Mouse (Mus musculus): ENCODE results near the gene Pltp. TPM values are rescaled to one million over a fixed set of nuclear protein-coding genes. Genes with fewer than 3 reads are reported as not detected.
"Not testable (repeated sequence)": the region's sequence is repeated elsewhere in the genome, so short reads cannot be mapped to it uniquely, and the experiment has no call there.

The Pltp gene
- polyA plus RNA-seq, 1 experiment from 2014 or later: 40.0 TPM

DNA sequence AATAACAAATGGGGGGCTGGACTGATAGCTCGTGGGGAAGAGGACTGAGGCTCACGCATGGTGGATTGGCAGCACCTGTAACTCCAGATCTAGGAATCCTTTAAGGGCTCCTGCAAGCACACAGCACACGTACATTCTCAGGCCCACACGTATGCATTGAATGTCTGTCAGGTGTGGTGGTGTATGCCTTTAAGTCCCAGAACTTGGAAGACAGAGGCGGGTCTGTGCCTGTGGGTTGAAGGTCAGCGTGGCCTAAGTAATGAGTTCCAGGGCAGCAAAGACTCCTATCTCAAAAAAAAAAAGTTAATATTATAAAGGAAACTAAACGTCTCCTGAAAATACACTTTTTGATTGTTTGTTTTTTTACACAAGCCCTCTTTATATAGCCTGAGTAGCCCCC, 50.9 kb downstream of the Pltp start:
- Histone ChIP-seq H3K36me3 (replicated peaks) (peaks cover 25% of the 10 kb centered on the region), H3K9me3 (no peaks in the 10 kb centered on the region), H3K4me3 (peak overlapping the region; percentile 90; the same call in 1 of the 2 replicates), H3K27me3 (ENCODE audit: poor library complexity, severe bottlenecking) (no peaks in the 10 kb centered on the region), H3K4me1 (peaks cover 26% of the 10 kb centered on the region), H3K27ac (no peak overlapping the region)
- WGBS: 86% methylated on average over 7 of the region's 7 CpGs
- DNase-seq (ENCODE audit: extremely low spot score, low spot score): no peak

DNA sequence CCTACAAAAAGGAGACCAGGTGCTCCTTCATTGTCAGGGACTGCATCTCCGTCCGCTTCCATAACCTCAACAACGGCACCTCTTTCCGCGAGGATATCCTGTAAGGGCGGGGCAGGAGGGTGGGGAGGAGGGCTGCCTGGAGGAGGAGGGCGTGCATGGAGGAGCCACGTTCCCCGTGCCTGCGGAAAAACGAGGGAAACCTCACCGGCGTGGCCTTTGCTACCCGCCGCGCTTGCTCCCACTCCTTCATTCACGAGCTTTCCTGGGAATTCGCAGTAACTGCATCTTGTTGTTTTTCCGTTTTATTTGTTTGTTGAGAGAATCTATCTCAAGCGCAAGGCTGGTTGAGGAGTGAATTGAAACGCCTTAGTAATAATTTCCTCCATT, 52.2 kb downstream of the Pltp start:
- H3K27ac ChIP-seq: peak overlapping the region; percentile 91
- H3K4me3 ChIP-seq: peak overlapping the region; percentile 90
- H3K4me1 ChIP-seq: peaks cover 26% of the 10 kb centered on the region
- peaks cover 38% of the 10 kb centered on the region for H3K36me3 ChIP-seq (replicated peaks)
- 2% methylated on average over 21 of the region's 21 CpGs for WGBS
- H3K27me3 ChIP-seq (ENCODE audit: poor library complexity, severe bottlenecking): no peaks in the 10 kb centered on the region
- no peaks in the 10 kb centered on the region for H3K9me3 ChIP-seq
- DNase-seq (ENCODE audit: extremely low spot score, low spot score): no peak

DNA sequence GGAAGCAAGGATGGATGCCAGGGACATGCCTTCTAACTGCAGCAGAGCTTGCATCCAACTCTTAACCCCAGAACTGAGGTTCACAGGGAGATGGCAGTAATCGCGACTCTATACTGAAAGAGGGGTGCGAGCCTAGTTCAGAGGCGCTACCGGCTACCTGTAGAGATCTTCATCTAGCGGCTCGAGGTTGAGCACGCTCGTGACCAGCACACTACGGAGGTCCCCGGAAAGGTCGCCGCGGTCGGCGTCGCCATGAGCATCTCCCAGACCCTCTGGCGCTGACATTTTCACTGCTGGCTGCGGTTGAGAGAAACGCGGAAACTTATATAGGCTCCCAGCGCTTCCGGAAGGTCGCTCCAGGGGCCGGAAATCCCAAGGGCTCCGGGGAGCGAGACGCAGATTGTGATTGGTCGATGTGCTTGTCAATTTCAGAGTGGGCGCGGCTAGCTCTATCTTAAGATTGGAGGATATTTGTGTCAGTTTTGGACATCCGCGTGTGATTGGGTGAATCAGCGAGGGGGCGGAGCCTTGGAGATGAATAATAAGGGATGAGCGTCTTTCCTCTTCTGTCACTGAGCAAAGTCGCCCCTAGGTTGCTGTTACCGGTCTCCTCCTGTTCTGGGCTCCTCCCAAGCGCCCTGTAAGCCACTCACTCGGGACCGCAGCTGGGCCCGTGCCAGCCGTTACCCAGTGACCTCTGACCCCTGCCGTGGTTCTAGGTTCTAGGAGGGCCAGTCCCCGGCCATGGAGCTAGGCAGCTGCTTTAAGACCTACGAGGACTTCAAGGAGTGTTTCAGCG, 52.8 kb downstream of the Pltp start, which contains the start of the genes Acot8 and Zswim3:
Acot8 (minus strand) TSS at position 350 of the 799 bp plus-strand sequence.
Zswim3 (plus strand) TSS at position 566 of the 799 bp plus-strand sequence.
- Histone ChIP-seq H3K4me1 (peaks cover 26% of the 10 kb centered on the region), H3K27me3 (ENCODE audit: poor library complexity, severe bottlenecking) (no peaks in the 10 kb centered on the region), H3K4me3 (peak within 1 kb of the TSS; percentile 90), H3K36me3 (replicated peaks) (peaks cover 44% of the 10 kb centered on the region), H3K9me3 (no peaks in the 10 kb centered on the region), H3K27ac (peak within 1 kb of the TSS; percentile 91)
- peak; percentile 95 for DNase-seq (ENCODE audit: extremely low spot score, low spot score)
- WGBS: under 1% methylated on average over 47 of the region's 47 CpGs

DNA sequence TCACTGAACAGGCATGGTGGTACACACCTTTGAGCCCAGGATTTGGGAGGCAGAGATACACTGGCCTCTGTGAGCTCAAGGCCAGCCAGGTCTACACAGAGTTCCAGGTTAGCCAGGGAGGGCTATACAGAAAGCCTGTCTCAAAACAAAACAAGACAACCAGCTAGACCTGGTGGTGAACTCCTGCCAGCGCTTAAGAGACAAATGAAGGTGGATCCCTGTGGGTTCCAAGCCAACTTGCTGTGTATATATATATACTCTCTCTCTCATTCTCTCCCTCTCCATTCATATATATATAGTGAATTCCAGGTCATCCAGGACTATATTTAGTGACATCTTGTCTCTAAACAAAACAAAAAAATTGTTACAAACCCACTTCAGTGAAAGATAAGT, 53.6 kb downstream of the Pltp start:
- Histone ChIP-seq H3K4me3 (peak overlapping the region; percentile 90), H3K4me1 (peaks cover 26% of the 10 kb centered on the region), H3K27ac (peak overlapping the region; percentile 91), H3K27me3 (ENCODE audit: poor library complexity, severe bottlenecking) (no peaks in the 10 kb centered on the region), H3K36me3 (replicated peaks) (peaks cover 46% of the 10 kb centered on the region), H3K9me3 (no peaks in the 10 kb centered on the region)
- 60% methylated on average over 1 of the region's 1 CpGs for WGBS
- no peak for DNase-seq (ENCODE audit: extremely low spot score, low spot score)

DNA sequence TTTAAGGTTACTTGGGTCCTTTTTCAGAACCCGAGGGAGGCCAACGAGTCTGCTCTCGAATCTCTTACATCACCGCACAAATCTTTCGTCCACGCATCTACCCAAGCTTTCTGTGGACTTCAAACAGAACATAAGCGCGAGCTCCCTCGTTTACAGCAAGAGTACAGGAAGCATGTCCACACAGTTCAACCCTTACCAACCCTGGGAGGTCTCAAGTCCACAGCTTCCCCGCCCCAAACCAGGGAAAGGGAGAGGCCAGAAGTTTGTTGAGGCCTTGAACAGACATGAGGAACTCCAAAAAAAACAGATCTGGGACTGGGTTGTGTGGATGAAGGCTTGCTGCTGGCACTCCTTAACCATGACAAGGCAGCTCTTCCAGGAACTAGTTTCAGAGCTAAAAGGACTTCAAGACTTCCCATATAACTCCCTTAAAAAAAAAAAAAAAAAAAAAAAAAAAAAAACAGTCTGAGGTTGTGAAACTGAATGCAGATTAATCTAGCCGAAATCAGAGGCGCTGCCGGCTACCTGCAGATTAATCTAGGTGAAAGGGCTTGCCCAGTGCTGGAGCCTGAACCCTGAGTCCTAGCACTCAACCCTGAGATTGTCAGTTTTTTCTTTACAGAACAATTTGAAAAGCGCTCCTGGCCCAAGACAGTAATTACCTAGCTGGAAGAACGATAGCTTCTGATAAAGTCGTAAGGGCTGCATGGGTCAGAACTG, 54.1 kb downstream of the Pltp start:
- Histone ChIP-seq H3K9me3 (no peaks in the 10 kb centered on the region), H3K36me3 (replicated peaks) (peaks cover 46% of the 10 kb centered on the region), H3K4me3 (peak overlapping the region; percentile 90), H3K4me1 (peaks cover 26% of the 10 kb centered on the region), H3K27ac (0 out of 2 replicates have a peak overlapping the region, but pooled peaks have one; percentile 91), H3K27me3 (ENCODE audit: poor library complexity, severe bottlenecking) (no peaks in the 10 kb centered on the region)
- WGBS: 94% methylated on average over 16 of the region's 16 CpGs
- no peak for DNase-seq (ENCODE audit: extremely low spot score, low spot score)

DNA sequence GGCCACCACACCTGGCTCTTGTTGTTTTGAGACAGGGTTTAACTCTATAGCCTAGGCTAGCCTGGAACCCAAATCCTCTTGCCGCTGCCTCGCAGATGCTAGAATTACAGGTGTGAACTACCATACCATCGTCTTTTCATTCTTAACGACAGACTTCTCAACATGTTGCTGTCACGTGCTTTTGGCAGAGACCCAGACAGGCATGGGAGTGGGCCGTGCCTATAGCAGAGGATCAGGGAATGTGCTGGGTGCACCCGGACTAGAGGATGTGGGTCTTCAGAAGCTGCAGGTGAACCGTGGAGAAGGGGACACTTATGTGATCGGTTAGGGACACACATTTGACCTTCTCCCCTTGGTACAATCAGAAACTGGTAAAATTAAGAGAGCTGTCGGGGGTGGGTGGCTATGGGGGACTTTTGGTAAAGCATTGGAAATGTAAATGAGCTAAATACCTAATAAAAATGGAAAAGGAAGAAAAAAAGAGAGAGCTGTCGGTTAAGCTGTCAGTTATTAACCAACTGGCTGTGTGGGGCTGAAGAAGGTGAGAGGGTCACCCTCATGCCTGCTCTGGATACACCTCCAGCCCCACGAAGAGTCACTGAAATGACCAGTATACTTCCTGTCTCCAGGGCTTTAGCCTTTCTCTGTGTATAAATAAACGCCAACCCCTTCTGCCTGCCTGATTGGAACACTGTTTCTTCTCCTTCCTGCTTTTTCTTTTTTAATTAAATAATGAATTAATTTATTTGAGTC, 57.1 kb downstream of the Pltp start:
- DNase-seq (ENCODE audit: extremely low spot score, low spot score): no peak
- WGBS: 93% methylated on average over 13 of the region's 13 CpGs
- H3K36me3 ChIP-seq (replicated peaks): peaks cover 72% of the 10 kb centered on the region
- H3K4me3 ChIP-seq: no peak overlapping the region
- H3K9me3 ChIP-seq: no peaks in the 10 kb centered on the region
- peaks cover 14% of the 10 kb centered on the region for H3K4me1 ChIP-seq
- no peaks in the 10 kb centered on the region for H3K27me3 ChIP-seq (ENCODE audit: poor library complexity, severe bottlenecking)
- H3K27ac ChIP-seq: no peak overlapping the region

DNA sequence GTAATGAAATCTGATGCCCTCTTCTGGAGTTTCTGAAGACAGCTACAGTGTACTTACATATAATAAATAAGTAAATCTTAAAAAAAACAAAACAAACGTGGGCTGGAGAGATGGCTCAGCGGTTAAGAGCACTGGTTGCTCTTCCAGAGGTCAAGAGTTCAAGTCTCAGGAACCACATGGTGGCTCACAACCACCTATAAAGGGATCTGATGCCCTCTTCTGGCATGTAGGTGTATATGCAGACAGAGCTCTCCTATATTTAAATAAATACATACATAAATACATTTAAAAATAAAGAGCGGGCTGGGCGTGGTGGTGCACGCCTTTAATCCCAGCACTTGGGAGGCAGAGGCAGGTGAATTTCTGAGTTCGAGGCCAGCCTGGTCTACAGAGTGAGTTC, 59.0 kb downstream of the Pltp start:
- H3K27ac ChIP-seq; H3K9me3 ChIP-seq; H3K4me1 ChIP-seq; H3K4me3 ChIP-seq; DNase-seq (ENCODE audit: extremely low spot score, low spot score); H3K27me3 ChIP-seq (ENCODE audit: poor library complexity, severe bottlenecking): not testable (repeated sequence)
- H3K36me3 ChIP-seq (replicated peaks): peaks cover 88% of the 10 kb centered on the region
- 85% methylated on average over 6 of the region's 6 CpGs for WGBS

DNA sequence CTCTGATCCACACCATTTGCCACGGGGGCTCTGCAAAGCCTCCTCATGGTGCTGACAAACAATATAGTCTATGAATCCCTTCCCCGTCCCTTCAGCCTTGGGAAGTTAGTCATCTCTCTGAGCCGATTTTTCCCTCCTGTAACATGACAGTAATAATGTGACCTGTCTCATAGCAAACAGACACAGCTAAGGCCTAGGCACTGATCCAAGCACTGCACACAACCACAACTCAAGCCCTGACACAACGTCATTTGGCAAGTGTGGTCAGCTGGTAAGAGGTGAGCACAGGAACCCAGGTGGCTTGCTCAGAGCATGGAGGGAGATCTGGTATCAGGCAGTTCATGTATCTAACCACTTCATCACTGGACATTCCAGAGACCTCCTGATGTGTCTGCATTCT, 61.6 kb downstream of the Pltp start:
- Histone ChIP-seq H3K27me3 (ENCODE audit: poor library complexity, severe bottlenecking) (no peaks in the 10 kb centered on the region), H3K27ac (no peak overlapping the region), H3K9me3 (no peaks in the 10 kb centered on the region), H3K4me3 (no peak overlapping the region), H3K4me1 (peaks cover 2% of the 10 kb centered on the region; the same call in 1 of the 2 replicates), H3K36me3 (replicated peaks) (peaks cover 94% of the 10 kb centered on the region)
- no peak for DNase-seq (ENCODE audit: extremely low spot score, low spot score)
- WGBS: 87% methylated on average over 4 of the region's 4 CpGs

DNA sequence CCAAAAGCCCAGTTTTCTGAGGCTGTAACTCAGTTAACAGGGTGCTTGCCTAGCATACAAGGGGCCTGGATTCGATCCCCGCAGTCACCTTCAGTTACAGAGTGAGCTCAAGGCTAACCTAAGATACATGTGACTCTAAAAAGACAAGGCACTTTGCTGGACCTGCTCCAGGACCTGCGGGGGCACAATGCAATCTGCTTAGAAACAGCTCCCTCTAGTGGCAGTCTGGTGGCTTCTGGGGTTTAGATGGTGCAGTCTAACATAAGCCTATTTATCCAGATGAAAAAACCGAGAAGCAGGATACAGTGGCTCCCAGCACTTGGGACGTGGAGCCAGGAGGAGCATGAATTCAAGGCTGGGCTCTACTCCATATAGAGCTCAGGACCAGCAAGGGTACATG, 63.2 kb downstream of the Pltp start:
- no peaks in the 10 kb centered on the region for H3K9me3 ChIP-seq
- H3K4me3 ChIP-seq: no peak overlapping the region
- H3K27ac ChIP-seq: no peak overlapping the region
- DNase-seq (ENCODE audit: extremely low spot score, low spot score): peak; percentile 80
- WGBS: 44% methylated on average over 5 of the region's 5 CpGs
- H3K27me3 ChIP-seq (ENCODE audit: poor library complexity, severe bottlenecking): no peaks in the 10 kb centered on the region
- peaks cover 2% of the 10 kb centered on the region; the same call in 1 of the 2 replicates for H3K4me1 ChIP-seq
- peaks cover 92% of the 10 kb centered on the region for H3K36me3 ChIP-seq (replicated peaks)

DNA sequence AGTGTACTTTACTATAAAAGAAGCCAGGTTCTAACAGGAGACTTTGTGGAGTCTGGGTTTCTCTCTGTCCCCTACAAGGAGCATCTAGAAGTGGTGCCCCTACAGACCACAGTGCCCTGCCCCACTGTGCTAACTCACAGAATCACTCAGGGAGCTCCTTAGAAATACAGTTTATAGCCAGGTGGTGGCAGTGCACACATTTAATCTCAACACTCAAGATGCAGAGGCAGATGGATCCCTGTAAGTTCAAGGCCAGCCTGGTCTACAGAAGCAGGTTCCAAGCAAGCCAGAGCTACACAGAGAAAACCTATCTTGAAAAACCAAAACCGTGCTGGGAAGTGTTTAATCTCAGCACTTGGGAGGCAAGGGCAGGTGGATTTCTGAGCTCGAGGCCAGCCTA, 63.7 kb downstream of the Pltp start:
- Histone ChIP-seq H3K9me3 (no peaks in the 10 kb centered on the region), H3K4me3 (no peak overlapping the region), H3K4me1 (peaks cover 6% of the 10 kb centered on the region), H3K36me3 (replicated peaks) (peaks cover 90% of the 10 kb centered on the region), H3K27ac (no peak overlapping the region), H3K27me3 (ENCODE audit: poor library complexity, severe bottlenecking) (no peaks in the 10 kb centered on the region)
- WGBS: 92% methylated on average over 2 of the region's 2 CpGs
- DNase-seq (ENCODE audit: extremely low spot score, low spot score): no peak

DNA sequence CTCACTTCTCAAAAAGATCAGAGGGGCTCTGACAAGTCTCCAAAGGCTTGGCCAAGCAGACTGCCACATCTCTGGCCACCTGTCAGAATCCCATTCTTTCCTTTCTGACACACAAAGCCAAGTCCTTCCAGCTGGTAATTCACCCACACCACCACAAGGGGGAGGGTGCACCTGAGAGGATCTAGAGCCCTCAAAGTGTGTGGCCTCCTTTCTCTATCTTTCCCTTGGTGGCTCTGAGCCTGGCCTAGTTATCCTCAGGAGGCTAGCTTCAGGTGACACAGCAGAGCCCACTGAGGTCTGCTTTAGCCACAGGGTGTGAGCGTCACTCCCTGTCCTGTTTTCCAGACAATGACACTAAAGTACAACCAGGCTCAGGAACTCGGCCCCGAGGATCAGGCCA, 64.3 kb downstream of the Pltp start:
- Histone ChIP-seq H3K36me3 (replicated peaks) (peaks cover 90% of the 10 kb centered on the region), H3K4me3 (no peak overlapping the region), H3K4me1 (peaks cover 11% of the 10 kb centered on the region), H3K27ac (no peak overlapping the region), H3K27me3 (ENCODE audit: poor library complexity, severe bottlenecking) (no peaks in the 10 kb centered on the region), H3K9me3 (no peaks in the 10 kb centered on the region)
- 90% methylated on average over 3 of the region's 3 CpGs for WGBS
- DNase-seq (ENCODE audit: extremely low spot score, low spot score): peak; percentile 44

DNA sequence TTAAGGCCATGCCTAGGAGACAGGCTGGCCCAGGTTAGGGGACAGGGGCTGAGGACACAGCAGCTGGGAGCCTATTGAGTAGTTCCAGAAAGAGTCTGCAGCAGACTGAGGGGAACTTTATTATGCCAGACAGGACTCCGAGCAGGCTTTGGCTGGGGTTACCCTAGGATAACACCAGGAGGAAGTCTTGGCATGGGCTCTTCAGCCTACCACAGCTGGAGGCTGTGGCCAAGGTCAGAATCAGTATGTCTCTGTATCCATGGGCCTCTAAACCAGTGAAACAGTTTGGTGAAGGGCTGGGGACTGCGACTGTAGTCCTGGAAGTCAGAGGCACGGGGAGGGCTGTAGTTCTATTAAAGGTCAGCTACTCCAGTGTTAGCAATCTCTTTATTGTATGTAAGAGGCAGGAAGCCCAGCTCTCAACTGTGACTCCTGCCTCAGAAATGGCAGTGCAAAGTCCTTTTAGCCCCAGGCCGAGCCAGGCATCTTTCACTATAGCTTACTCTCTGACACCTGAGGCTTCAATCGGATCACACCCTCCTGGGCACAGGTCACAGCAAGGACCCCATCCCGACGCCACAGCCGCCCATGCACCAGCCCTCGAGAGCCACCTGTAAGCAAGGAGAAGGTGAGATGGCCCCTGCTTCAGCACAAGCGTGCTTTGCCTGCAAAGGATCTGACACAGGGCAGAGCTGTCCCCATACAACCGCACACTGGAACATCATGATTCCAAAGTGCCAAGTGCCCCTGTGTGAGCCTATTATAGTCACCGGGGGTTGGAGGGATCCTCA, 64.9 kb downstream of the Pltp start:
- Histone ChIP-seq H3K36me3 (replicated peaks) (peaks cover 83% of the 10 kb centered on the region), H3K27ac (no peak overlapping the region), H3K9me3 (no peaks in the 10 kb centered on the region), H3K4me1 (peaks cover 12% of the 10 kb centered on the region), H3K4me3 (no peak overlapping the region), H3K27me3 (ENCODE audit: poor library complexity, severe bottlenecking) (no peaks in the 10 kb centered on the region)
- no peak for DNase-seq (ENCODE audit: extremely low spot score, low spot score)
- 94% methylated on average over 12 of the region's 12 CpGs for WGBS
